Mouse (Mus musculus) intestine, embryonic 14.5 days (tissue): ENCODE data around the gene Wdr45. TPM values are rescaled to one million over a fixed set of nuclear protein-coding genes. Genes with fewer than 3 reads are reported as not detected.
A peak's percentile ranks its signal among the peaks of the same experiment; 100 is the strongest.

Experiments
- ATAC-seq: fragments of 200-750 bp; cut with Nextera tagmentation; replicated peaks from 2 replicates; pipeline ENCODE4 v1.8.0; 2017; ENCODE audit warnings: low read depth, moderate number of reproducible peaks, moderate TSS enrichment, moderate library complexity; ENCODE audit not compliant: low FRiP score, low TSS enrichment
- DNase-seq: peaks from one replicate; pipeline ENCODE4 v3.0.0-alpha.2; 2018; ENCODE audit warnings: low spot score
- H3K27ac ChIP-seq: fragments of 300-500 bp; sonication (generic); 2 replicates; pipeline ENCODE4 v1.5.1; 2014; ENCODE audit warnings: low read depth, mild to moderate bottlenecking, control low read depth
- H3K27me3 ChIP-seq: fragments of 300-500 bp; sonication (generic); replicated peaks from 2 replicates; pipeline ENCODE4 v1.6.1; 2014; ENCODE audit warnings: low read length, control low read depth; ENCODE audit not compliant: control insufficient read depth, insufficient read depth
- H3K36me3 ChIP-seq: fragments of 300-500 bp; sonication (generic); 2 replicates; pipeline ENCODE4 v1.6.1; 2014; ENCODE audit warnings: low read length, control low read depth; ENCODE audit not compliant: control insufficient read depth, insufficient read depth
- H3K4me1 ChIP-seq: fragments of 300-500 bp; sonication (generic); replicated peaks from 2 replicates; pipeline ENCODE4 v1.6.1; 2014; ENCODE audit warnings: low read length, control low read depth, mixed read lengths; ENCODE audit not compliant: control insufficient read depth, insufficient read depth
- H3K4me2 ChIP-seq: fragments of 300-500 bp; sonication (generic); 2 replicates; pipeline ENCODE4 v1.6.1; 2014; ENCODE audit warnings: low read length
- H3K4me3 ChIP-seq: fragments of 300-500 bp; sonication (generic); 2 replicates; pipeline ENCODE4 v1.5.1; 2014; ENCODE audit warnings: low read depth, low read length, control low read depth, mixed read lengths
- H3K9ac ChIP-seq: fragments of 300-500 bp; sonication (generic); 2 replicates; pipeline ENCODE4 v1.6.1; 2014; ENCODE audit warnings: mild to moderate bottlenecking, low read length
- H3K9me3 ChIP-seq: fragments of 300-500 bp; sonication (generic); 2 replicates; pipeline ENCODE4 v1.6.1; 2016; ENCODE audit warnings: low read length, control low read depth; ENCODE audit not compliant: control insufficient read depth
- WGBS: fragments of 180-500 bp; shearing (Covaris S2); extraction: QIAGEN DNeasy Blood & Tissue Kit; methylation state at CpG from one replicate; pipeline ENCODE4 v1.1.7; 2014; 5-methylcytosine and 5-hydroxymethylcytosine counted together
- polyA plus RNA-seq: library from polyadenylated mRNA; unstranded; fragments of >200 nt; fragmentation: Nextera tagmentation; extraction: Ambion mirVana; gene quantifications from 2 replicates; pipeline ENCODE4 v1.2.1, GENCODE M21; 2014

The Wdr45 gene
- polyA plus RNA-seq, 1 experiment from 2014 or later: 21.5 TPM

- H3K4me3 ChIP-seq: no peak overlapping the region
- H3K9me3 ChIP-seq: no peaks in the 10 kb centered on the region
- H3K4me2 ChIP-seq: no peak overlapping the region
- H3K27me3 ChIP-seq: no peaks in the 10 kb centered on the region
- ATAC-seq (no peak), DNase-seq (no peak)
- WGBS: 82% methylated on average over 4 of the region's 7 CpGs
- H3K9ac ChIP-seq: no peak overlapping the region
- H3K27ac ChIP-seq: no peak overlapping the region
- peaks cover 12% of the 10 kb centered on the region; the same call in 1 of the 2 replicates for H3K36me3 ChIP-seq
- H3K4me1 ChIP-seq: no peaks in the 10 kb centered on the region
Observed at GRCm38 (mm10) chrX:7724135-7724534, 10.0 kb downstream of the Wdr45 start.

DNA sequence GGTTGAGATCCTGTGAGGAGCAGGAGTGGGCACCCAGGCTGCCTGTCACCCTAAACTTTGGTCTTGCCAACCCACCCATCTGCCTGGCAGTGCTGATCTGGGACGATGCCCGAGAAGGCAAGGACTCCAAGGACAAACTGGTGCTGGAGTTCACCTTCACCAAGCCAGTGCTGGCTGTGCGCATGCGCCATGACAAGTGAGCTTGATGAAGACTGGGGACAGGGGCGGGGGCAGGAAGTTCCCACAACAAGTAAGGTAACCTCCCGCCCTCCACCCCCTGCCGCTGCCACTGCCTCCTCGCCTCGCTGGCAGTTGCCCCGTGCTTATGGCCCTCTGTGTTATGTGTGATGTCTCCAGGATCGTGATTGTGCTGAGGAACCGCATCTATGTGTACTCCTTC is 11.7 kb downstream of the Wdr45 start:
- Histone ChIP-seq H3K27ac (no peak overlapping the region), H3K36me3 (peaks cover 12% of the 10 kb centered on the region; the same call in 1 of the 2 replicates), H3K4me2 (no peak overlapping the region), H3K4me1 (no peaks in the 10 kb centered on the region), H3K4me3 (no peak overlapping the region), H3K27me3 (no peaks in the 10 kb centered on the region), H3K9me3 (no peaks in the 10 kb centered on the region), H3K9ac (no peak overlapping the region)
- ATAC-seq (no peak), DNase-seq (no peak)
- 85% methylated on average over 10 of the region's 12 CpGs for WGBS

- Histone ChIP-seq H3K27ac (no peak overlapping the region), H3K36me3 (peaks cover 12% of the 10 kb centered on the region; the same call in 1 of the 2 replicates), H3K9me3 (no peaks in the 10 kb centered on the region), H3K4me2 (no peak overlapping the region), H3K4me1 (no peaks in the 10 kb centered on the region), H3K9ac (no peak overlapping the region), H3K4me3 (no peak overlapping the region), H3K27me3 (no peaks in the 10 kb centered on the region)
- no peak for ATAC-seq
- no peak for DNase-seq
- 92% methylated on average over 13 of the region's 13 CpGs for WGBS
Observed at GRCm38 (mm10) chrX:7727176-7727575, 13.0 kb downstream of the Wdr45 start.

DNA sequence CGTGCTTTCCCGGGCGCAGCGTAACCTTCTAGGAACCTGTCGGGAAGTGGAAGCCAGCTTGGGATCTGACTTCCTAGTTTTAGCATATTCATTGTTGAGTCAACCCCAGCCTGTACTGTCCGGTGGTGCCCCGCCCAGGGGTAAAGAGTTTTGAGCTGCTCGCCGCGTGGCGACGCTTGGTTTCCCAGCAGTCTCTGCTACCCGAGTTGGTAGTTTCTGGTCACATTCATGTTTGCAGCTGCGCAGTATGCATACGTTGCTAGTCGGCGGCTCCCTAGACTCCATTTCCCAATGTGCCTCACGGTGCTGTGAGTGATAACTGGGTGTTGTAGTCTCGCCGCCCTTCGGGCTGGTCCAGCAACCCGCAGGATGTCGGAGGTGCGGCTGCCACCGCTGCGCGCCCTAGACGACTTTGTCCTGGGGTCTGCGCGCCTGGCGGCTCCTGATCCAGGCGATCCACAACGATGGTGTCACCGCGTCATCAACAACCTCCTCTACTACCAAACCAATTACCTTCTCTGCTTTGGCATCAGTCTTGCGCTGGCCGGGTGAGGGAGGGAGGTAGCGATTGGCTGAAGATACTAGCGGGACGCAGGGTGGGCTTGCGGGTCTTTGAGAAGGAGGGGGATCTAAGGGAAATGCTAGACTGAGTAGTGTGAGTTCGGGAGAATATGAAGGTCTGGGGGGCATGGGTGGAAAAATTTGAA is 14.2 kb downstream of the Wdr45 start, which contains the start of gene Praf2:
Praf2 (plus strand) TSS at position 225 of the 707 bp plus-strand sequence.
- Histone ChIP-seq H3K4me3 (peak within 1 kb of the TSS; percentile 44), H3K4me2 (peak within 1 kb of the TSS; percentile 52), H3K36me3 (peaks cover 12% of the 10 kb centered on the region; the same call in 1 of the 2 replicates), H3K27me3 (no peaks in the 10 kb centered on the region), H3K4me1 (no peaks in the 10 kb centered on the region), H3K27ac (peak within 1 kb of the TSS; percentile 57; the same call in 1 of the 2 replicates), H3K9me3 (no peaks in the 10 kb centered on the region), H3K9ac (peak within 1 kb of the TSS; percentile 47)
- DNase-seq: peak; percentile 85
- WGBS: 16% methylated on average over 42 of the region's 42 CpGs
- ATAC-seq: peak; percentile 93

DNA sequence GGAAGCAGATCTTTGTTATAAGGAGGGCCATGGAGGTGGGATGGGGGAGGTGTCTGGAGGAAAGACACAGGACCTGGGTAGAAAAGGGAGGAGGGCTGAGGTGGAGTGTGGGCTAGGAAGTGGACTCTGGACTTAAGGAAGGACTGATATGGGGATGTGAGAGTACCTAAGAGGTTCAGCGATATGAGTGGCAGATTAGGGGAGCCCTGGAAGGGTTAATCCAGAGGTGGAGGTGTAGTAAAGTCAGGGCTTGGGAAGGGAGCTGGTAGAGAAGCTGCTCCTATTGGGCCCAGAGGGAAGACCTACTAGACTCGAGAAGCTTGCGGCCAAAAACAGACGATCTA is 14.8 kb downstream of the Wdr45 start:
- ATAC-seq: peak; percentile 60
- Histone ChIP-seq H3K36me3 (peaks cover 12% of the 10 kb centered on the region; the same call in 1 of the 2 replicates), H3K4me1 (no peaks in the 10 kb centered on the region), H3K27ac (no peak overlapping the region; the same call in 1 of the 2 replicates), H3K9ac (peak overlapping the region; percentile 47), H3K4me3 (peak overlapping the region; percentile 44), H3K4me2 (peak overlapping the region; percentile 52), H3K27me3 (no peaks in the 10 kb centered on the region), H3K9me3 (no peaks in the 10 kb centered on the region)
- no peak for DNase-seq
- 8% methylated on average over 4 of the region's 4 CpGs for WGBS

- no peaks in the 10 kb centered on the region for H3K9me3 ChIP-seq
- H3K9ac ChIP-seq: no peak overlapping the region
- H3K4me3 ChIP-seq: no peak overlapping the region
- DNase-seq (peak; percentile 79), ATAC-seq (no peak)
- H3K27ac ChIP-seq: no peak overlapping the region
- no peak overlapping the region for H3K4me2 ChIP-seq
- no peaks in the 10 kb centered on the region for H3K27me3 ChIP-seq
- H3K4me1 ChIP-seq: no peaks in the 10 kb centered on the region
- 0 out of 2 replicates have a peak, but pooled peaks cover 11% of the 10 kb centered on the region for H3K36me3 ChIP-seq
- 32% methylated on average over 26 of the region's 26 CpGs for WGBS
Observed at GRCm38 (mm10) chrX:7733571-7734156, 19.5 kb downstream of the Wdr45 start.

- Histone ChIP-seq H3K27me3 (no peaks in the 10 kb centered on the region), H3K36me3 (0 out of 2 replicates have a peak, but pooled peaks cover 11% of the 10 kb centered on the region), H3K27ac (no peak overlapping the region), H3K4me1 (no peaks in the 10 kb centered on the region), H3K9ac (no peak overlapping the region), H3K4me3 (no peak overlapping the region), H3K9me3 (no peaks in the 10 kb centered on the region), H3K4me2 (peak overlapping the region; percentile 13)
- ATAC-seq: peak; percentile 76
- 61% methylated on average over 14 of the region's 14 CpGs for WGBS
- DNase-seq: no peak
Observed at GRCm38 (mm10) chrX:7739336-7740081, 25.4 kb downstream of the Wdr45 start.

- 39% methylated on average over 10 of the region's 10 CpGs for WGBS
- no peak for DNase-seq
- H3K4me3 ChIP-seq: no peak overlapping the region
- peak overlapping the region; percentile 13 for H3K4me2 ChIP-seq
- H3K27me3 ChIP-seq: no peaks in the 10 kb centered on the region
- no peaks in the 10 kb centered on the region for H3K9me3 ChIP-seq
- no peak overlapping the region for H3K27ac ChIP-seq
- no peaks in the 10 kb centered on the region for H3K4me1 ChIP-seq
- 0 out of 2 replicates have a peak, but pooled peaks cover 11% of the 10 kb centered on the region for H3K36me3 ChIP-seq
- no peak overlapping the region for H3K9ac ChIP-seq
- ATAC-seq: peak; percentile 73
Observed at GRCm38 (mm10) chrX:7740082-7740819, 26.1 kb downstream of the Wdr45 start.
